Mouse (Mus musculus): ENCODE measurements at regions not wholly inside any gene's neighbourhood (a gene's known extent, or its start where the extent isn't known, plus 50 kb on each side); places are given as distances from the start of the nearest gene placed in this dataset.

GRCm38 (mm10) chr1:76535522-76535956 lies 979.3 kb downstream of the Epha4 start:
- DNase-seq, result no peak

- DNase-seq, result no peak
Measured at GRCm38 (mm10) chr1:76540529-76540928, 974.4 kb downstream of the Epha4 start.

- DNase-seq, result no peak
Measured at GRCm38 (mm10) chr1:76550876-76551275, 964.0 kb downstream of the Epha4 start.

DNA sequence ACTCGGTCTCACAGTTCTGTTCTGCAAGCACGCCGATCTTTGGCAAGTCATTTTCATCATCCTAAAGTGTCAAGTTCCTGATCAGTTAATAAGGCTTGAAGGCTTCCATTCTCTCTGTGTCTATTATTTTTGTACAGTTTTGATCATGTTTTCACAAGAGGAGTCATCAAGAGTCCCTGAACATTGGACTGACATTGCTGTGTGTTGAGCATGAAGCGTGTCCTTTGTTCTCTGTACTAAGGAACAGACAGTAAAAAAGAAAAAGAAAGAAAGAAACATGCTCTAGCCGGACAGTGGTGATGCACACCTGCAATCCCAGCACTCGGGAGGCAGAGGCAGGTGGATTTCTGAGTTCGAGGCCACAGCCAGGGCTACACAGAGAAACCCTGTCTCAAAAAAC lies 955.4 kb downstream of the Epha4 start:
- no peak for DNase-seq

DNA sequence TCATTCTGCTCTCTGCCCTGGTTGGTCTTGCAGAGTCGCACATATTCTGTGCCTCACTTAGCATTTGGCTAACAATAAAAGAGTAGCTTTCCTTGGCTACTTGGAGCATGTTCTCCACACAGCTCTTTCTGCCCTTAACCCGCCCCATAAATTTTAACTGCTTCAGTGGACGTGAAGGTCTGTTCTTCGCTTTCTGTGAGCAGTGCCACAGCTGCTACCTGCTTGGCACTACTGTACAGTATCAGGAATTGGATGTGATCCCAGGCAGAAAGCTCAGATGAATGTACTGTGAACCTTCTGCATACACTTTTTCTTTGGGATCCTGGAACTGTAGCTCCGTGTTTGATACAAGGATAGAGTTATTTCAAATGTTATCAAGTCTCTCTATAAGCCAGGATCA lies 939.4 kb downstream of the Epha4 start:
- no peak for DNase-seq

- no peak for DNase-seq
Measured at GRCm38 (mm10) chr1:76585921-76586320, 929.0 kb downstream of the Epha4 start.

- no peak for DNase-seq
Measured at GRCm38 (mm10) chr1:76625831-76626230, 889.1 kb downstream of the Epha4 start.

- DNase-seq, result no peak
Measured at GRCm38 (mm10) chr1:76629861-76630260, 885.0 kb downstream of the Epha4 start.

DNA sequence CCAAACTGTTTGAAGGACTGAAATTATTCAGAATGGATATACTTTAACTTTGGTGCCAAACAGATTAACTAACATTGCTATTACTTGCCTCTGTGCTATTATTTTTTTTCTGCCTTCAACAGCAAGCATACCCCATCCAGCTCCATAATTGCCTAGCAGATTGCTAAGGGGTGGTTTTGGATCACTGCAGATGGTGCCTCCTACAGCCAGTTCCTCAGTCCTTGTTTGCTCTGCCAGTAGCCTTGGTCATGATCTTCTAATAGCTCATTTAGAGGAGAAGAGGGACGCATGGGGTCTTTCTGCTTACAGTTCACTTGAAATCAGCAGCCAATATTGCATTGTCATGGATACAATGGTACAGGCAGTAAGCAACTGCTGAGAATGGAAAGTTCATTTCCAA lies 880.8 kb downstream of the Epha4 start:
- DNase-seq, result no peak

DNA sequence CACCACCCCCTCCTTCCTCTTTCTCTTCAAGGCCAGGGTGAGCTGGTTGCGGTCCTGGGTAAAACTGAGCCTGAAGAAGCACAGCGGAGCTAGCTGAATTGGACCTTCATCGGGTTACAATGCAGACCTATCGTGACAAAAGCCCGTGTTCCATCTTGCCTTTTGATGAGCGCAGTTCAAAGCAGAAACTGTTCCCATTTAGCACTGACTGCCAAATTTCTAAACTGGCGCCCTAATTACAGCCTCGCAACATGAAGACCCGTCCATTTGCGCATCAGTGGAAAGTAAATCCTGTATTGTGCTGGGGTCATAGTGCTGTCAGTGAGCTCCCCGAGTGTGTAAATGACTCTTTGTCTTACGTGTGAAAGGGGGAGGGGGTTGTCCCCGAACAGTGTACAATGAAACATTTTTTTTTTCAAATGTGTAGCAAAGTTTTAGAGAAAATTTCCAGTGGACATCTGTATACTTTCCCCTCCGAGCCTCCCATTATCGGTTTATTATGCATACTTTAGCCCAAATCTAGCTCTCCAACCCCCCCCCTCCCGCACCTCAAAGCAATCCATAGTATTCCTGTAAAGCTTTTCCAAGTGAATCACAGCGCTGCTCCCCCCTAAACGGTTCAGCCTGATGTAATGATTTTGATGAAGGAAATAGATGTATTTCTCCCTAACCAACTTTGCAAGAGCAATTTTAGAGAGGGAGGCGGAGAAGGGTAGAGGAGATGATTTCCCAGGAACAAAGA lies 877.4 kb downstream of the Epha4 start:
- no peak for DNase-seq

GRCm38 (mm10) chr1:76638010-76638400 lies 876.9 kb downstream of the Epha4 start:
- DNase-seq, result no peak

DNA sequence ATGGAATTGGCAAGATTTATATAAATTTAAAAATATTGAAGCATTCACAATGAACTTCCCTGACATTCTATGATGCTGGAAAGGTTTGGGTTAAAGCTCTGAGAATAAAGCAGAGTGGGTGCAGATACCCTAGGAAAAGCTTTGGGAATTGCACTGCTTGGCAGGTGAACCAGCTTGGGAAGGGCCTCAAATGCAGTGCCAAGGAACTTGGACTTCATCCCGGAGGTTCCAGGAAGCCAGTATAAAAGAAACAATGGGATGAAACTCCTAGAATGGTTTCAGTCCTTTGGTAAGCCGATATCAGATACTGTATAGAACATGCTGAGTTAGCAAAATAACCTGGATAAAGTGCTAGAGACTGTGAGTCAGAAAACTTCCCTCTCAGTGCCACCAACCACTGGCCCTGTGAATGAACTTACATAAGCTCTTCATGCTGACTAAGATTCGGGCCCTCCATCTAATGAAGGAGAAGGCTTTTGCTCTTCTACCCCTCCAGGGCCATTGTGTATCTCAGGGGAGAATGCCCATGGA lies 873.6 kb downstream of the Epha4 start:
- DNase-seq, result no peak

DNA sequence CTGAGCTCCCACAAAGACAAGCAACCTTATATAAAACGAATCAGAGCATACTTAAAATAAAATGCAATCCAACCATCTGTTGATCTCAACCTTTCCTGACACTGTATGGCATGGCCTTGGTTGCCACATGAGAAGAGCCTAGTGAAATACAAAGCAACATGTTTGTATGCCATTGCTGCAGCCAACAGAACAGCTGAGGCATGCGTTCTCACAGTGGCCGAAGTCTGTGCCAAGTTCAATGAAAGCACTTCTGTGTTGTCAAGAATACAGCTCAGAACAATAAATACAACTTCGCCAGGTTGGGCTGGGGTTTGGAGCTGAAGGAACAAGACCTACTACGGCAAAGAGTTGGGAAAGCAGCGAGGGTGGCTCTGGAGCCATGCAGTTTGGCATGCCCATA lies 872.2 kb downstream of the Epha4 start:
- DNase-seq, result no peak

DNA sequence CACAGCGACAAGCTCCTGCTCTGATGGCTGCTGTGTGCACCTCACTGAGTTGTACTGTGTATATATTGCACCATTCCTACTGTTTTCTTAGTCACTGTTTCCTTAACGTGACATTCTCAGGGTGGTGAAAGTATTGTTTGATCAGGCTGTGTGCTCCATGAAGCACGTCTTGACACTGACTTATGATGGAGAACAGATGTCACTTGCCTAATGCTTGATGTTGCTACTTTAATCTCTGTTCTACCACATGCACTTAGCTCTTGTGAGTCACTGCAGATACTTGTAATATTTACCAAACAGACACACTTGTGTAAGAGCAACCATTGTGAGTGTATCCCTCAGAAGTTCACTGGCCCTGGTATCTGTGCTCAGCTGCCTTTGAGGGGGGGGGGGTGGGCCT lies 870.0 kb downstream of the Epha4 start:
- DNase-seq, result no peak

DNA sequence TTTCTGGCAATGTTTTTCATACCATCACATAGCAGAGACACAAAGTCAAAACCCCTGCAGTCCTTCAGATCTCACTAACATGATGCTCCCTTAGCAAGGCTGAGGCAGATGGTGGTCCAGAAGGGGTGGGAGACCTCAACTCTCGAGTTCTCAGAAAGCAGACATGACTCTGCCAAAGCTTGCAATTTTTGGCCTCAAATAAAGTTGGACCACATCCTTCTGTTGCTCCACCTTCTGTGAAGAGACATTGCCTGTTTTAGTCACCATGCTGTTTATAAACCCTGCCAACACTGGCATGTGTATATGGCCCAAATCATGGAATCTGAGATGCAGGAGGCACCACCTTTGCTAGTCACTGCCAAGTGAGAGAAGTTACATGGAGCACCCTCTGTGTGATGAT lies 860.1 kb downstream of the Epha4 start:
- no peak for DNase-seq

DNA sequence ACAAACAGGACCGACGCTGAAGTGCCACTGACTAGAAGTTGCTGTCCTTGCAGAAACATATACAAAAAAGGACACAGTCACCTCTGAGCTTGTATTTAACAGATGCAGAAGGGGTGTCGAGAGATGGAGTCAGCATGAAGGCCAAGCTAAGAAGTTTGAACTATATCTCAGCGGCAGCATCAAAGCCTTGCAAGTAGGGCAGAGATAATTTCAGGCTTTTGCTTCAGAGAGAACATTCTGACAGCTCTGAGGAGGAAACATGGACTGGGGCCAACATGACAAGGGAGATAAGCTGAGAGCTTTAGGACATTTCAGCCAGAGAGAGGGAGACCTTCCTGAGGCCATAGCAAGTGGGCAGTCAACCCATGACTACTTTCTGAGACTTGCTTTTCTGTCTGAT lies 856.7 kb downstream of the Epha4 start:
- no peak for DNase-seq

- DNase-seq, result no peak
Measured at GRCm38 (mm10) chr1:76660146-76660545, 854.7 kb downstream of the Epha4 start.

- no peak for DNase-seq
Measured at GRCm38 (mm10) chr1:76664381-76664780, 850.5 kb downstream of the Epha4 start.

DNA sequence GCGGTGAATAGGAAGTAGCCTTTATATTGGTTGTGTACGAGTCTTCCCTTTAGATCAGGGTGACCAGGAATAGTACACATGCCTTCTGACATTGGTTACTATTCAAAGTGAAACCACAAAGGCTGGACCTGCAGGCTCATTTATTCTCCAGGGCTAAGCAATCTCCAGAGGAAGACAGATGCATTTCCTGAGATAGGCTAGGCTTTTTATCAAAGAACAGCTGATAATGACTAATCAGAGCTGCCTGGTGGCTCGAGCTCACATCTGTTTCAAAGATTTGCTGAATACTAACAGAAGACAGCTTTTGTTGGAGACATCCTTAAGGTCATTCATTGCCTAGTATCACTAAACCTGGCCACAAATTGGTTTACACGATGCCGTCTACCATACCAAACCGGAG lies 838.1 kb downstream of the Epha4 start:
- no peak for DNase-seq

DNA sequence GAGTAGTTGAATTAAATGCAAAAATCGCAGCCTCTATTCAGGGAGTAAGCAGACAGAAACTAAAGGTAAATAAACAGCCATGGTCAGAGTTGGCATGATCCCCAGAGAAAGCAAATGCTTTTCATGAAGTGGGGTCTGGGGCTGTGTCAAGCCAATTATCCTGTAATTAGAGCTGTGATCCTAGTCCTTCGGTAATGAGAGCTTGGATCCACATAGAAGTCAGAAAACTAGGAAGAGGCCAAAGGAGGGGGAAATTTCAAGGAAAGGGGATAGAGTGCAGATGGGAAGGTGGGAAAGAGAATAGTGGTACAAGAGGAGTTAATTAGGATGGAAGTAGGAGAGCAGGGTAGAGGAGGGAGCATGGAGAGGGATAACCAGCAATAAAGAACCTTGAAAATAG lies 809.3 kb downstream of the Epha4 start:
- no peak for DNase-seq

DNA sequence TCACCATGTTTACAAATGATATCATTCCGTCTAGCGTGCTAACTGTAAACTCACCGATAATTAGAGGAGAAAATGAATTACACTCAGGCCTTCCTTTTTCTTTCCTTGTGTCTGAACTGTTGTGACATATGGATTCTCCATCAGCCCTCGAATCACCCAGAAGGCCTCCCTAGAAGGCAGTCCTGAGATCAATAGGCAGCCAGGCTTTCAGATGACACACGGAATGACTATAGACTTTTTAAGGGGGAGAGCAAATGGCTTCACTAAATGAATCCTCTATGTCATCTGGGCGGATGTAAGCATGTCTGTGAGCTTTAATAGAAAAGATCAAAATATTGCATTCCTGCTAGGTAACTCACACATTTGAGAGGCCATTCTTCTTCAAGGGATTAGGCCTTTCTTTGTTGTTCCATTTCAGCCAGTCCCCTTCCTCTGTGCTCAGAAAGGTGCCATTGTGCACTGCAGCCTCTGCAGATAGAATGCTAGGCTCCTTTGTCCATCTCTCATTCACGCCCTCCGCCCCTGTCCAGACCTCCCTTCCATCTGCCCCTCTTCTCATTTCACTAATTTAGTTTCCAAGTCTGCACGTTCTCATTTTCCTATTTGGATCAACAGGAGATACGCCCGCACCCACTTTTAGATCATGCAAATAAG lies 797.1 kb downstream of the Epha4 start:
- no peak for DNase-seq

GRCm38 (mm10) chr1:76724453-76724852 lies 790.4 kb downstream of the Epha4 start:
- DNase-seq, result no peak

DNA sequence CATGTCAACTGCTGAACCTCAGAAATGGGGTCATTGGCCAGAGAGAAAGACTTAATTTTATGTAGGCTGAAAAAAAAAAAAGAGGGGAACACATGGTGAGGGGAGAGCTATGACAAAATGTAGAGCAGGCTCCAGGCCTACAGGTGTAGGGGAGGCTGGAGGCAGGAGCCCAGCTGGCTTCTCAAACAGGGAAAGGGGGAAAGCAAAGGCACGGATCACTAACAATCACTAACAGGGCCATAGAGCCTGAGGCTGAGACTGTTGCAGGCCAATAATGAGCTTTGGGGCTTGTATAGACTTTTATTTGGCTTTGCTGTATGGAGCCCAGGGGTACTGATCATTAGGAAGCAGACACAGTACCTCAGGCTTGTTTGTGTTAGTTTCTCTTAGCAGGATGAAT lies 777.9 kb downstream of the Epha4 start:
- no peak for DNase-seq

- DNase-seq, result no peak
Measured at GRCm38 (mm10) chr1:76737663-76738062, 777.2 kb downstream of the Epha4 start.

DNA sequence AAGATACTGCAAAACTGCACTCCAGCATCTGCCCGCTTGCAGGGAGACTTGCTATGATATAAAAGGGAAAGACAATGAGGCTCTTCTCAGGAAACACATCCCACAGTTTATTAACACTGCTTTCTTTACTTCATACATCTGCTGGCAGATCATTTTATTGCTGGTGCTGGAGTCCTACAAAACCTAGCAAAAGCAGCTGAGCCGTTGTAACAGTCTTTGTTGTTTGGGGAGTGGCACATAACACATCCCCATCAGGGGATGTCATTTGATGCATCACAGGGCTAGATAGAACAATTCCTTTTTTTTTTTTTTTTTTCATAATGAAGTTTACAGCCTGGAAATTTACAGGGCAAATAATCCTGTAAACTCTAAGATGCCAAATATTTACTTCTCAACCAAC lies 742.2 kb downstream of the Epha4 start:
- no peak for DNase-seq

Data from thymus, postnatal 4 days (tissue).